Mouse (Mus musculus) CH12.LX (cell line): Measurements from ENCODE around the gene Kdm5b. TPM values are rescaled to one million over a fixed set of nuclear protein-coding genes. Genes with fewer than 3 reads are reported as not detected.

Source experiments
- DNase-seq: peaks from one replicate; pipeline ENCODE4 v3.0.0-alpha.2; 2013; ENCODE audit errors: extremely low read depth
- H3K27ac ChIP-seq: 2 replicates; pipeline ENCODE4 v1.5.1; 2012; ENCODE audit warnings: low read depth, mild to moderate bottlenecking, control low read depth, moderate library complexity; ENCODE audit not compliant: insufficient read depth
- H3K27me3 ChIP-seq: replicated peaks from 2 replicates; pipeline ENCODE3; 2012; ENCODE audit warnings: inconsistent platforms
- H3K36me3 ChIP-seq, 2 experiments: replicated peaks in 1 of 2; 2 replicates each; pipeline versions ENCODE3 to v1.6.1; 2012; ENCODE audit warnings: inconsistent platforms in 1 of 2, low read length in 1 of 2, mild to moderate bottlenecking in 1 of 2, mixed read lengths in 1 of 2, moderate library complexity in 1 of 2; ENCODE audit not compliant: control insufficient read depth in 1 of 2, insufficient read depth in 1 of 2
- H3K4me1 ChIP-seq, 2 experiments: 2 replicates each; pipeline ENCODE4 v1.6.1; 2012; ENCODE audit warnings: inconsistent platforms in 1 of 2, moderate library complexity in 1 of 2; ENCODE audit not compliant: insufficient read depth in 2 of 2, control insufficient read depth in 1 of 2
- H3K4me2 ChIP-seq: 2 replicates; pipeline ENCODE4 v1.6.1; 2012; ENCODE audit warnings: low read depth, mild to moderate bottlenecking, control low read depth; ENCODE audit not compliant: poor library complexity, insufficient read depth, severe bottlenecking
- H3K4me3 ChIP-seq, 3 experiments: fragments of 150-350 bp in 1 of 3; sonication (generic) in 1 of 3; replicated peaks in 1 of 3; 2 replicates each; pipeline versions ENCODE3 to v1.5.1; 2011 to 2012; ENCODE audit warnings: low read depth in 2 of 3, low read length in 2 of 3, mild to moderate bottlenecking in 2 of 3, moderate library complexity in 2 of 3, control low read depth in 1 of 3, improper control_type of control experiment in 1 of 3, inconsistent platforms in 1 of 3, mixed read lengths in 1 of 3; ENCODE audit not compliant: poor library complexity in 1 of 3
- H3K79me2 ChIP-seq: replicated peaks from 2 replicates; pipeline ENCODE4 v1.6.1; 2012; ENCODE audit warnings: mild to moderate bottlenecking, moderate library complexity; ENCODE audit not compliant: control insufficient read depth, poor library complexity, insufficient read depth, severe bottlenecking; ENCODE audit errors: extremely low read depth
- H3K9ac ChIP-seq: 2 replicates; pipeline ENCODE4 v1.6.1; 2012; ENCODE audit warnings: low read depth, mild to moderate bottlenecking, control low read depth, moderate library complexity; ENCODE audit not compliant: insufficient read depth
- H3K9me3 ChIP-seq: replicated peaks from 2 replicates; pipeline ENCODE3; 2012; ENCODE audit warnings: low read length, inconsistent platforms, mixed read lengths
- CHD1 ChIP-seq: IDR thresholded peaks from 2 replicates; pipeline ENCODE4 v1.6.1; 2012; ENCODE audit warnings: low read depth, low read length, improper control_type of control experiment, inconsistent platforms
- CTCF ChIP-seq, 2 experiments: IDR thresholded peaks in 1 of 2; conservative IDR thresholded peaks in 1 of 2; 2 replicates each; pipeline ENCODE4 v1.5.1; 2011 to 2012; ENCODE audit warnings: low read depth in 2 of 2, low read length in 2 of 2, improper control_type of control experiment in 1 of 2, inconsistent platforms in 1 of 2, mild to moderate bottlenecking in 1 of 2, moderate library complexity in 1 of 2
- E2F4 ChIP-seq: IDR thresholded peaks from 2 replicates; pipeline ENCODE4 v1.6.1; 2011; ENCODE audit warnings: low read depth, low read length, improper control_type of control experiment; ENCODE audit not compliant: insufficient replicate concordance
- ELF1 ChIP-seq: IDR thresholded peaks from 2 replicates; pipeline ENCODE4 v1.6.1; 2014; ENCODE audit warnings: low read depth, mild to moderate bottlenecking, inconsistent platforms, low read length, improper control_type of control experiment
- ETS1 ChIP-seq: conservative IDR thresholded peaks from 2 replicates; pipeline ENCODE4 v1.6.1; 2012; ENCODE audit warnings: low read depth, mild to moderate bottlenecking, inconsistent platforms, low read length, improper control_type of control experiment, moderate library complexity
- GABPA ChIP-seq: IDR thresholded peaks from 2 replicates; pipeline ENCODE4 v1.6.1; 2012; ENCODE audit warnings: low read depth, low read length, improper control_type of control experiment, inconsistent platforms; ENCODE audit not compliant: insufficient replicate concordance
- KAT2A ChIP-seq: IDR thresholded peaks from 2 replicates; pipeline ENCODE4 v1.6.1; 2012; ENCODE audit warnings: low read length, improper control_type of control experiment, inconsistent platforms; ENCODE audit not compliant: insufficient replicate concordance
- MAFK ChIP-seq: IDR thresholded peaks from 2 replicates; pipeline ENCODE4 v1.6.1; 2011; ENCODE audit warnings: low read length, improper control_type of control experiment; ENCODE audit not compliant: insufficient replicate concordance
- MAX ChIP-seq: IDR thresholded peaks from 2 replicates; pipeline ENCODE4 v1.6.1; 2011; ENCODE audit warnings: low read length, improper control_type of control experiment
- MAZ ChIP-seq: IDR thresholded peaks from 2 replicates; pipeline ENCODE4 v1.6.1; 2012; ENCODE audit warnings: low read depth, mild to moderate bottlenecking, inconsistent platforms, low read length, improper control_type of control experiment, moderate library complexity
- MYC ChIP-seq: IDR thresholded peaks from 2 replicates; pipeline ENCODE4 v1.6.1; 2011; ENCODE audit warnings: low read depth, mild to moderate bottlenecking, improper control_type of control experiment, low read length
- NELFE ChIP-seq: IDR thresholded peaks from 2 replicates; pipeline ENCODE4 v1.6.1; 2011; ENCODE audit warnings: low read depth, low read length, improper control_type of control experiment
- NRF1 ChIP-seq: IDR thresholded peaks from 2 replicates; pipeline ENCODE4 v1.6.1; 2014; ENCODE audit warnings: low read depth, mild to moderate bottlenecking, inconsistent platforms, low read length, improper control_type of control experiment, moderate library complexity
- PAX5 ChIP-seq: IDR thresholded peaks from 2 replicates; pipeline ENCODE4 v1.6.1; 2012; ENCODE audit warnings: low read length, inconsistent platforms, mixed read lengths
- POLR2A ChIP-seq: IDR thresholded peaks from 2 replicates; pipeline ENCODE4 v1.6.1; 2011; ENCODE audit warnings: low read depth, mild to moderate bottlenecking, improper control_type of control experiment, low read length
- POLR2AphosphoS2 ChIP-seq: IDR thresholded peaks from 2 replicates; pipeline ENCODE4 v1.6.1; 2011; ENCODE audit warnings: low read depth, low read length, improper control_type of control experiment
- RAD21 ChIP-seq: IDR thresholded peaks from 2 replicates; pipeline ENCODE4 v1.6.1; 2011; ENCODE audit warnings: low read depth, mild to moderate bottlenecking, low read length, improper control_type of control experiment, moderate library complexity
- SMC3 ChIP-seq: IDR thresholded peaks from 2 replicates; pipeline ENCODE4 v1.6.1; 2011; ENCODE audit warnings: low read depth, low read length, improper control_type of control experiment
- TCF12 ChIP-seq: IDR thresholded peaks from 2 replicates; pipeline ENCODE4 v1.6.1; 2014; ENCODE audit warnings: low read depth, mild to moderate bottlenecking, inconsistent platforms, low read length, improper control_type of control experiment
- UBTF ChIP-seq: IDR thresholded peaks from 2 replicates; pipeline ENCODE4 v1.6.1; 2012; ENCODE audit warnings: low read depth, mild to moderate bottlenecking, inconsistent platforms, low read length, improper control_type of control experiment, moderate library complexity
- USF1 ChIP-seq: IDR thresholded peaks from 2 replicates; pipeline ENCODE4 v1.6.1; 2014; ENCODE audit warnings: low read depth, mild to moderate bottlenecking, inconsistent platforms, low read length, improper control_type of control experiment
- USF2 ChIP-seq: conservative IDR thresholded peaks from 2 replicates; pipeline ENCODE4 v1.6.1; 2011; ENCODE audit warnings: low read depth, low read length, improper control_type of control experiment
- ZKSCAN1 ChIP-seq: IDR thresholded peaks from 2 replicates; pipeline ENCODE4 v1.6.1; 2012; ENCODE audit warnings: low read depth, inconsistent platforms, low read length, improper control_type of control experiment, borderline replicate concordance
- dilution Hi-C: fragments of 300-500 bp; cut with MboI; formaldehyde crosslinking; loops from 2 replicates; pipeline ENCODE4 v1.14.3; 2020; ENCODE audit warnings: low sequenced_read_pairs; ENCODE audit not compliant: extremely low pct_unique_long_range_greater_than_20kb, extremely low pct_ligation_motif_present
- in situ Hi-C: fragments of 300-500 bp; cut with MboI; formaldehyde crosslinking; loops from 3 replicates; pipeline ENCODE4 v1.14.3; 2019; ENCODE audit warnings: low sequenced_read_pairs, low pct_ligation_motif_present, low pct_unique_long_range_greater_than_20kb, mixed read lengths
- polyA plus RNA-seq: library from polyadenylated mRNA; unstranded; fragments of >175 nt; gene quantifications from 2 replicates; pipeline ENCODE4 v1.2.1, GENCODE M21; 2012; ENCODE audit warnings: low read depth; ENCODE audit not compliant: insufficient read length
- total RNA-seq, 2 experiments: library from RNA; depleted of rRNA; stranded (reverse); fragments of 300-350 nt in 1 of 2; fragments of >200 nt in 1 of 2; gene quantifications; 2 replicates each; pipeline ENCODE4 v1.2.3; 2012 to 2014

Kdm5b gene
- total and polyA plus RNA-seq, 3 experiments: 1.9 to 14.3 (median 4.1) TPM

- no peak for TF ChIP-seq SMC3
- TF ChIP-seq PAX5: no peak
- no peak for TF ChIP-seq USF1
- TF ChIP-seq MAX: no peak
- Histone ChIP-seq H3K4me2 (no peak overlapping the region), H3K9me3 (no peaks in the 10 kb centered on the region), H3K4me3 (no peak overlapping the region), H3K36me3 (no peaks in the 10 kb centered on the region), H3K9ac (no peak overlapping the region), H3K4me1 (peaks cover 0 to 4% of the 10 kb centered on the region in 2 experiments; a peak in 2 of 4 replicates), H3K79me2 (no peaks in the 10 kb centered on the region), H3K27ac (no peak overlapping the region), H3K27me3 (no peaks in the 10 kb centered on the region)
- dilution Hi-C loops (no loop called here), in situ Hi-C loops (no loop called here)
- no peak for DNase-seq
These were observed 37.6 kb upstream of the Kdm5b start for GRCm38 (mm10) chr1:134522325-134522724.

GRCm38 (mm10) chr1:134524424-134524823 is 35.5 kb upstream of the Kdm5b start:
- TF ChIP-seq GABPA (no peak), ETS1 (no peak), UBTF (no peak), CTCF (conservative IDR thresholded peaks at IDR 0.05 in 1 of 2, IDR thresholded peaks at IDR 0.05 in 1 of 2; ENCODE audit: low read depth in 2 of 2, low read length in 2 of 2) (peak; percentile 36 to 77; a peak in 3 of 4 replicates), POLR2AphosphoS2 (no peak), SMC3 (peak; percentile 57), RAD21 (peak; percentile 54)
- Histone ChIP-seq H3K27me3 (no peaks in the 10 kb centered on the region), H3K27ac (no peak overlapping the region), H3K4me2 (no peak overlapping the region), H3K4me3 (no peak overlapping the region), H3K4me1 (no peaks in the 10 kb centered on the region), H3K9ac (no peak overlapping the region), H3K36me3 (no peaks in the 10 kb centered on the region), H3K9me3 (no peaks in the 10 kb centered on the region), H3K79me2 (no peaks in the 10 kb centered on the region)
- dilution Hi-C loops (no loop called here), in situ Hi-C loops (no loop called here)
- DNase-seq: peak; percentile 53

DNA sequence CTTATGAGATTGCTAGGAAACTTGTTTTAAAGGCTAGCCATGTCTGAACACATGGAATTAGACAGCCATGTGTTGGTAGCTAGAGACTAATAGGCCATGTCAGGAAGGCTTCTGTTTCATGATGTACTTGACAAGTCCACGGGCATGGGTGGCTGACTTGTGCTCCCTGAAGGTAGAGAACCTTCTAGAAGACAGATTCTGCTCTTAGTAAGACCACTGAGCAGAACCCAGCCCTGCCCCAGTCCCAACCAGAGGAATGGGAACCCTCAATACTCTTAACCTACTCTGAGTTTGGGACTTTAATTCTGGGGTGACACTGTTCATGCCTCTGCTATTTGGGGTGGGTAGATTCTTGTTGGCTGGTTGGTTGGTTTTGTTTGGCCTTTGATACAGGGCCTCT is 35.0 kb upstream of the Kdm5b start:
- Histone ChIP-seq H3K36me3 (no peaks in the 10 kb centered on the region), H3K9ac (no peak overlapping the region), H3K79me2 (no peaks in the 10 kb centered on the region), H3K4me3 (no peak overlapping the region), H3K4me2 (no peak overlapping the region), H3K27me3 (no peaks in the 10 kb centered on the region), H3K4me1 (no peaks in the 10 kb centered on the region), H3K9me3 (no peaks in the 10 kb centered on the region), H3K27ac (no peak overlapping the region)
- in situ Hi-C loops: no loop called here
- dilution Hi-C loops: no loop called here
- no peak for TF ChIP-seq MAZ
- no peak for TF ChIP-seq SMC3
- TF ChIP-seq ZKSCAN1: no peak
- TF ChIP-seq PAX5: no peak
- TF ChIP-seq TCF12: no peak
- no peak for TF ChIP-seq NRF1
- no peak for TF ChIP-seq CHD1
- no peak for TF ChIP-seq POLR2A
- no peak for TF ChIP-seq ELF1
- TF ChIP-seq USF2: no peak
- no peak for TF ChIP-seq ETS1
- no peak for TF ChIP-seq E2F4
- no peak for TF ChIP-seq NELFE
- no peak for TF ChIP-seq KAT2A
- TF ChIP-seq MAFK: no peak
- no peak for TF ChIP-seq MYC
- no peak for TF ChIP-seq CTCF (conservative IDR thresholded peaks at IDR 0.05 in 1 of 2, IDR thresholded peaks at IDR 0.05 in 1 of 2; ENCODE audit: low read depth in 2 of 2, low read length in 2 of 2)
- DNase-seq: no peak
